Mouse (Mus musculus) inflammation-experienced regulatory T-cells, adult 6 months (primary cell): ENCODE measurements around the gene Acap1. TPM values are rescaled to one million over a fixed set of nuclear protein-coding genes. Genes with fewer than 3 reads are reported as not detected.
"Not testable (repeated sequence)": the region's sequence is repeated elsewhere in the genome, so short reads cannot be mapped to it uniquely, and the experiment has no call there.

Experiments
- ATAC-seq: one replicate; pipeline ENCODE4 v1.8.0; 2017
- polyA plus RNA-seq, 3 experiments: library from polyadenylated mRNA; unstranded; fragments of 100-300 nt; shearing (Covaris generic); gene quantifications; one replicate each; pipeline ENCODE4 v1.2.1; 2017

The Acap1 gene
- 100 to 1,000 TPM; 229 to 289 (median 266) TPM for polyA plus RNA-seq

DNA sequence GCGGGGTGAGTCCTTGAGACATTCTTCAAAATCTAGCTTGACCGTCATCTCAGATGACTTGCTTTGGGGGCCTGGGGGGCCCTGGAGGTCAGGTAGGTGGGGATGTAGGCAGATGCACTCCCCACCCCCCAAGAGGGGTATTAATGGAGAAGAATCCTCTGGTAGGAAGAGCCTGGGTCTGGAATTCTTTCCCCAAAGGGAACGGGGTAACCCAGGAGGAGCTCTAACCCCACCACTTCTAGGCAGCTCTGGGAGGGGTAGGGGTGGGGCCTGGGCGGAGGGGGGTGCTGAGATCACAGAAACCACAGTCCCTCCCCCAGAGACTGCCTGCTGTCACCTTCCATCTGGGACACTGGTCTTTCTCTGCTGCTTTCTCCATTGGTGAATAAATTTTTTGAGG, at the start of gene Acap1:
Gene Acap1, minus strand, starts transcription at position 249 of the 400 bp plus-strand sequence.
- ATAC-seq, result peak; percentile 64

DNA sequence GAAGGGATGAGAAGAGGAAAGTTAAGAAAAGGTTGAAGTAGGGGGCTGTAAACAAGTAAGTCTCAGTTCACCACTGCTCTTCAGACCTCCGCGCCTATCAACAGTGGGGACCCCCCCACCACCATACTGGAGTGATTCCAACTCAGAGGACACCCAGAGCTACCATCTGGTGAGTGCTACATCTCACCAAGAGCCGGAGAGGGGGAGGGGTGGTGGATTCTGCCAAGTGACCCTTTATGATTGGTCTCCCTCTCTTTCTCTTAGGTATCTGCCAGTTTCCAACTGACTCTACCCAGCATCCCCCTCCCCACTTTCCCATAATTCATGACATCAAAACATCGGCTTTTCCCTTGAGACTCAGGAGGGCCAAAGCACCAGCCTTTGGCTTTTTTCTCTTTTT, 45.6 kb upstream of the Acap1 start:
- no peak for ATAC-seq

DNA sequence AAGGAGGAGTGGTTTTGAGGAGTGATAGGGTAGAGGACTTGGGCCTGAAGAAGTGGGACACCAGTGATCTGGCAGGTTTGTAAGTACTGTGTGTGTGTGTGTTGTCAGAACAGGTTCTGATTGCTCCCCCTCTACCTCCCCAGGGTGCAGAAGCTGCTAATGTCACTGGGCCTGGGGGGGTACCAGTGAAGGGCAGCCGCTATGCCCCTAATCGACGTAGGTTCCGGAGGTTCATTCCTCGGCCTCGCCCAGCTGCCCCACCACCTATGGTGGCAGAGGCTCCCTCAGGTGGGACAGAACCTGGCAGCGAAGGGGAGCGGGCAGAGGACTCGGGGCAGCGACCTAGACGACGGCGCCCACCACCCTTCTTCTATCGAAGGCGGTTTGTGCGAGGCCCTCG, 44.4 kb upstream of the Acap1 start:
- no peak for ATAC-seq

DNA sequence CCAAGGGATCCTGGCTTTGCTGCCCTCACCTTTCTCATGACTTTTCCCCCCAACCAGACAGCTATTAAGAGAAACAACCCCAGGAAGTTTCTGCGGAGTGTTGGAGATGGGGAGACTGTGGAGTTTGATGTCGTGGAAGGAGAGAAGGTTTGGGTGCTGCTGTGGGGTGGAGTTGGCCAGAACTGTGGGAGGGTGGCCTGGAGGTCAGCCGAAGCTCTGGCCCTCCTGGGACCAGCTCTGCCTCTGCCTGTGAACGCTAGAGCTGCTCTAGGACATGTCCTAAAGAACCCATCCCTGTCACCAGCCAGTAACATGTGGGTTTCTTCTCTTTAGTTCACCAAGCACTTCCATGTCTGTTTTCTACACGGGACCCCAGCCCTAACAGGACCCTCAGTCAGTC, 43.8 kb upstream of the Acap1 start:
- no peak for ATAC-seq

DNA sequence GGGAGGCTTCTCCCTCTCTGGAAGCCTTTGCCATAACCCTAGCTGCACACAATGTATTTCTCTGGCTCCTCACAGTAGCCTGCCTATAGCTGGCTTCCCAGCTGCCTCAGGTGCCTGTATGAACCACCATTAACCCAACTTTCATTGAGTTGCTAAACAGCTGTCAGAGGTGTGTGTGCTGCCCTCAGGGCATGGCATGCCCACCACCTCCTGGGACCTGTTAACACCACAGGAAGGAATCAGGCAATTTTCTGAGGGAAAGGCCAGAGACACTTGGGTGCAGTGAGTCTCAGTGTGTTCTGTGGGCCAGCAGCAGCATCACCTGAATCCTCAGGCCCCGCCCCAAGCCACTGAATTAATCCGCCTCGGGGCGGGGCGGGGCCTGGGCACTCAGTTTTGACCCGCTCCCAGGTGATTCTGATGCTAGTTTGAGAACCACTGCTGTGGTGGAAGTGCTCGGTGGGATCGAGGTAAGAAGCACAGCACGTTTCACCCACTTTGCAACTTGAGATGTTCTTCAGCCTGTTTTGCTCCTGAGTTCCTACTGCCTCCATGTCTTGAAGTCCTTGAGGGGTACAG, 43.2 kb upstream of the Acap1 start:
- ATAC-seq, result no peak

DNA sequence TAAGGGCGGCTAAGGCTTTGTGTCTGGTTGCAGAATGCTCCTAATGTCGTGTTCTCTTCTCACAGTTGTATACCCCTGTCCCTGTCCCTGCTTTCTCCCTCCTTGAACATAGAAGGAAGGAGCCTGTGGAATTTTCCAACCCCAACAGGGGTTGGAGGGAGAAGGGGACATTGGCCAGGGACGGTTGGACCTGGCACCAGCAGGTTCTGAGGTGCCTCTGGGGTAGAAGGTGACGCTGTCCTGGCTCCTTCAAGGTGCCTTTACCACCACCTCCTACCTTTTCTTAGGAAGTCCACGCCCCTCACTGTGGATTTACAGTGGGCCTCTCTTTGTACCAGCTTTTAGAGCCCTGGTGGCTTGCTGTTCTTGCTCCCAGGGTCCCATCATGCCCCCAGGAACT, 42.5 kb upstream of the Acap1 start:
- ATAC-seq, result no peak

DNA sequence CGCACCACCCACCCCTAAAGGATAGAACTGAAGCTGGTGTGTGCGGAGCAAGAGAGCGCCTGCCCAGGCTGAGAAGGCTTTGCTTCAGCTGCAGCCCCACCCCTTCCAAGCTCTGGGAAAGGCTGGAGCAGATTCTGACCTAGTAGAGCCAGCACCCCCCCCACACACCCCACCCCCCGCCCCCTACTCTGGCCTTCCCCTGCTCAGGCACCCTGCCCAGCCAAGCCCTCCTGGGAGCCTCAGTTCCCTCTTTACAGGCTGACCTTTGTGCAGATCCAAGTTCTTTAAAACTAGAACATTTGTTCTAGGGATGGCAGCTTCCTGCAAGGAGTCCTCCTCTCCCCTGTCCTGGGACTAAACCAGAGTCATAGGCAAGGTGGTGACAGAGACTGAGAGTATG, 42.0 kb upstream of the Acap1 start:
- ATAC-seq, result no peak

DNA sequence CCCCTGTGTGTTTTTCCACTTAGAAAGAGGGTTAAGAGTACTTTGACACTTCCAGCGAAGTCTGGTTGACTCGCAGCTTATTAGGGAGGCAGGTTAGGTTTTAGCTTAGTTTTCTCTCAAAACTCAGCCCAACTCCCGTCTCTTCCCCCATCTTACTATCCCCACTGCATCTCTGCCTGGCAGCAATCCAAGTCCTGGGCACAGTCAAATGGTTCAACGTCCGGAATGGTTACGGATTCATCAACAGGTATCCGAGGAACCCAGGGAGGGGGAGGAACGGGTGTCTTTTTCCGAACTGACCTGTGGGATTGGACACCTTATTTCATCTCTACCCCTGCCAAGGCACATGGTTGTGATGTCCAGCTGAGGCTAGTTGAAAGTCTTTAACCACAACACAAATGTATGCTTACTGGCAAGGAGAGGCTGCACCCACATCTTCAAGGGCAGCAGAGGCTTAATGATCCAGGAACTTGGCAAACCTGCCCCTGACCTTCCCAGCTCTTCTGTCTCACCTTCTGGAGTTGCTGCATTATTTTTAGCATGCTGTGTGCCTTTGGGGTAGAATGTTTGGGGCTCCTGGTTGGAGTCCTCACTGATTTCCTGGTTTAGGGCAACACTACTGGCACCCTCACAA, 41.5 kb upstream of the Acap1 start:
- ATAC-seq, result no peak

DNA sequence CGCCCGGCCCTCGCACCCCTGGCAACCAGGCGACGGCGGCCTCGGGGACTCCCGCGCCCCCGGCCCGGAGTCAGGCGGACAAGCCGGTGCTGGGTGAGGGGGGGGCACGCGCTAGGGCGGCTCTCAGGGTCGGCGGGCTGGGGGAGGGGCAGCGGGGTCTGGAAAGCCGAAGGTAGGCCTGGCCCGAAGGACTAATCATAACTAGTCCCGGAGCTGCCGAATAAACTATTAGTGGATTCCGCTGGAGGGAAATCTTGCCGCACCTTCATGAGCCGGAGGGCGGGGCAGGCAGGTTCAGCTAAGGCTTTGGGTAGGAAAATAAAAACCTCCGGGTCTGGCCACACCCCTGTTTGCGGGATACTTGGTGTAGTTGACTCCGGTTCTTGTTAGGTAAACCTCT, 40.8 kb upstream of the Acap1 start:
- ATAC-seq, result no peak

DNA sequence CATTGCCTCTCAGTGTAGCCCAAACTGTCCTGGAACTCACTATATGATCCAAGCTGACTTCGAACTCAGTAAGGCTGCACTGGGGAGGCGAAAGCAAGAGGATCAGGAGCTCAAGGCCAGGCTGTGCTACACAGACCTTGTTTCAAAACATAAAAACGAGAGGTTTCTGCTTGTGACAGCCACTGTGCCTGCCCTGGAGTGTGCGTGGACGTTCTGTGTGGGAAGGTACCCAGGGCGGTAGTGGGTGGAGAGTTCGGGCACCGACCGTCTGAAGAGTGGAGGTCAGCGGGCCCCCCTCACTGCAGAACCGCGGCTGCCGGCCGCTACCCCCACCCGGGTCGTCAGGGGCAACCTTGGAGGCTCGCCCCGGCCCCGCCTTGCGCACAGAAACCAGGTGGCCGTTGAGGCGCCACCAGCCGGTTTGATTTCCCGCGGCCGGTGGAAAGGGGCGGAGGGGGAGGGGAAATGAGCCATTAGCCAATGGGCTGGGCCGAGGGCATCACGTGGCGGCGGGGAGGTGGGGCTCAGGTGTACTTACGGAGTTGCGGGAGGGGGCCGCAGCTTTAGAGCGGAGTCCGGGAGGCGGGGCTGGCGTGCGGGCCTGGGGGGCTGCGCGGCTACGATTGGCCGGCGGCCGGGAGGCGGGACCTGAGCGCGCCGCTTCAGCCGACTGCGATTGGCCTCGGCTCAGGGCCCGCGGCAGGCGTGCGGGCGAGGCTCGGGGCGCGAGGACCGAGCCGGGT, 40.0 kb upstream of the Acap1 start, which contains the start of gene Ybx2:
Gene Ybx2, plus strand, starts transcription at position 660 of the 743 bp plus-strand sequence.
- peak; percentile 78 for ATAC-seq

DNA sequence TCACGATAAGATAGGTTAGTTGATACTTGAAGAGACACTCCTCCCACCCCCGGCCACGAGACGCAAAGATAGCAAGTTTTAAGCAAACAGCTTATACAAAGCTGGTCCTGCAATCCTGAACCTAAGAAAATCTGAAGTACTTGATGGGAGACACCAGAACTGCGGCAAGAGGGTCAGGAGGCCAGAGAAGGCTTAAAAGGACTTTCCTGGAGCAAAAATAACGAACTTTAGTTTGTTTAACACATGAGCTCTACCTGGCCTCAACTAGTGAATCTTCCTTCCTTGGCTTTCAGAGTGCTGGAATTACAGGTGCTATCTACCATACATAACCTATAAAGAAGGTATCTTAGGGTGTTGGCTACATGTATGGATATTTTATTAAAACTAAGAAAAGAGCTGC, 39.3 kb upstream of the Acap1 start:
- ATAC-seq, result no peak

DNA sequence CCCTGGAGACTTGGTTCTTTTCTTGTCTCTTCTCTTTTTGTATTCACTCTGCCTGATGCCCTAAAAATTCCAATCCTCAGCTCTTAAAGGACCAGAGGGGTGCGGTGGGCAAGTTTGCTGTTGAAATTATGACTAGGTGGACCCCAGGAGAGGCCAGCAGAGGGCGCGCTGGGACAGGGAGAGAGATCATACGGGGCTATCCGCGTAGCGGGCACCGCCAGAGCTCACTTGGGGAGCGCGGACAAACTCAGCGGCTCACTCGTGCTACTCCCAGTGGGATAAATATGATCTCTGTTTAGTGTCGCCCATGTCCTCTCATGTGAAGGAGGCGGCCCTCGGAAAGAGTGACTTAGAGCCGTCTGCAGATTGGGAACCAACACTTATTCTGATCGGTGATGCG, 38.8 kb upstream of the Acap1 start:
- ATAC-seq, result peak; percentile 71

DNA sequence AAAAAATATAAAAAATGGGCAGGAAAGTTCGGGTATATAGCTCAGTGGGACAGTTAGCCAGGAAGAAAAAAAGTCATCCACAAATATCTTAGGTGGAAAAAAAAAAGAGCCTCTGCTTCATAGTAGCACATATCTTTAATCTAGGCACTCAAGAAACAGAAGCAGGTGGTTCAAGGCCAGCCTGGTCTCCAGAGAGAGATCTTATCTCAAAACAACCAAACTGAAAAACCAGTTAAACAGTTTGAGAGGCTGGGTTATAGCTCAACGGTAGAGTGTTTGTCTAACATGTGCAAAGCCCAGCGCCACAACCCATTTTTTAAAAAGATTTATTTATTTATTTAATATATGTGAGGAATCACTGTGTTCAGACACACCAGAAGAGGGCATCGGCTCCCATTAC, 37.7 kb upstream of the Acap1 start:
- ATAC-seq, result no peak

DNA sequence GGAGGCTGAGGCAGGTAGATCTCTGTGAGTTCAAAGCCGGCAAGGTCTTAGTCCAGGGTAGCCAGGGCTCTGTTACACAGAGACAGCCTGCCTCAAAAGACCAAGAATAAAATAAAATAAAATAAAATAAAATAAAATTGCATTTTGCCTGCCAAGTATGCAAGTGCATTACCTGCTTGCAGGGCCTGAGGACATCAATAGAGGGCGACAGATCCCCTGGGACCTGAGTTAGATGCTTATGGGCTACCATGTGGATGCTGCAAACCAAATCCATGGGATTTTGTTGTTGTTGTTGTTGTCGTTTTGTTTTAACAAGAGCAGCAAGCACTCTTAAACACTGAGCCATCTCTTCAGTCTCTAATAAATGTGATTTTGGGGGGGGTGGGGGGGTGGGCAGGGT, 36.9 kb upstream of the Acap1 start:
- ATAC-seq, result no peak

DNA sequence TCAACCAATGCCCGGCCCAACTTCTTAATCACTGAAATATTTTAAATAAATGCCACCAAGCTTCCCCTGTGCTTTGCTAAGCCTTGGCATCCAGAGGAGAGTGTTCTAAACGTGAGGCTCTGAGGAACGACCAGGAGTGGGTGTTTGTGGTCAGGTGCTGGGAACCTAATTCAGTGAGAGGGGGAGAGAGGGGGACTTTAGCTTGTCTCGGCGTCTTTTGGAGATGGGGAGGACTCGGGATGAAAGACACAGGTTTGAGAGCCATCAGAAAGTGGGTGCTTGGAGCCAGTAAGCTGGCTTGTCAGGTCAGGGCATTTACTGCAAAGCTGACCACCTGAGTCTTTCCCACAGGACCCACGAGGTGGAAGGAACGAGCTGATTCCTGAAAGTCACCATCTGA, 36.4 kb upstream of the Acap1 start:
- no peak for ATAC-seq

DNA sequence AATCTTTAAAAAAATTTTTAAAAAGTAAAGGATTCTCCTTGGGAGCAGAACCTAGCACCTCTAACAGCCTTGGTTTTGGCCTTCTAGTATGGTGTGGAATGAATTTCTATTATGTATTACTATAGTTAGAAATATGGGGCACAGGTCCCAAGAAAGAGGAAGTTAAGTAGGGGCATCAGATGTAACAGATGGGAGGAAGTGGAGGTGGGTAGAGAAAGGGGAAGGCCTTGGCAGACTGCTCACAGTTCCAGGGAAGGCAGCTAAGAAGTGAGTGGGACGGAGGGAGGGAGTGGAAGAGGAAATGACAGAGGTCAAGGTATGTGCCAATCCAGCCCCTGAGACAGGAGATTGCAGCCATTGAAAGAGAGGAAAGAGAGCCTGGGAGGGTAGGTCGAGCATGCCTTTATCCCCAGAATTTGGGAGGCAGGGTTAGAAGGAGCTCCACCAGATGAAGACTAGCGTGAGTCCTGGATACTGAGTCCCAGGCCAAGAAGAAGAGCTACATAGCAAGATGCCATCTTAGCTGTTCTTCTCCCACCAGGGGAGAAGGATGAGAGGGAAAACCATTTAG, 35.7 kb upstream of the Acap1 start:
- no peak for ATAC-seq

DNA sequence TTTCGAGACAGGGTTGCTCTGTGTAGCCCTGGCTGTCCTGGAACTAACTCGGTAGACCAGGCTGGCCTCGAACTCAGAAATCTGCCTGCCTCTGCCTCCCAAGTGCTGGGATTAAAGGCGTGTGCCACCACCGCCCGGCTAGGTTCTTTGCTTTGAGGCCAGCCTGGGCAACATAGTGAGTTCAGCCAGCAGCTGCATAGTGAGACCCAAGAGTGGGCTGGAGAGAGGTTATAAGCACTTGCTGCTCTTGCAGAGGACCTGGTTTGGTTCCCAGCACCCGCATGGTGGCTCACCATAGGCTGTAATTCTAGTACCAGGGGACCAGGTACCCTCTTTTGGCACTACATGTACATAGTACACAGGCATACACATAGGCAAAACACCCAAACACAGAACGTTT, 34.8 kb upstream of the Acap1 start:
- ATAC-seq, result not testable (repeated sequence)

DNA sequence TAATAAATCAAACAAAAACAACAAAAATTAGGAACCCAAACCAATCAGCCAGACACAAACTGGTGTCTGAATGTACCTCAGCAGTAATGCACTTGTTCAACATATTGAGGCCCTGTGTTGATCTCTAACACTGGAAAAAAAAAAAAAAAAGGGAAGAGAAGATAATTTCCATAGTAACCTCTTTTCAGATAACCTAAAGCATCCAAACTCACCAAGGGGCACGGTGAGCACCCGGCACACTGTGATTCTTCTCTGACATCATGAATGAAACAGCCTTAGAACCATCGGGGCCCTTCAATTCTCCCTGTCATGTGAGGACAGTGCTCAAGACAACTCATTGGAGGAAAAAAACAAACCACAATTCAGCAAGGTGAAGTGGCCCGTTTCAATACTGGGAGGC, 34.4 kb upstream of the Acap1 start:
- ATAC-seq, result no peak

DNA sequence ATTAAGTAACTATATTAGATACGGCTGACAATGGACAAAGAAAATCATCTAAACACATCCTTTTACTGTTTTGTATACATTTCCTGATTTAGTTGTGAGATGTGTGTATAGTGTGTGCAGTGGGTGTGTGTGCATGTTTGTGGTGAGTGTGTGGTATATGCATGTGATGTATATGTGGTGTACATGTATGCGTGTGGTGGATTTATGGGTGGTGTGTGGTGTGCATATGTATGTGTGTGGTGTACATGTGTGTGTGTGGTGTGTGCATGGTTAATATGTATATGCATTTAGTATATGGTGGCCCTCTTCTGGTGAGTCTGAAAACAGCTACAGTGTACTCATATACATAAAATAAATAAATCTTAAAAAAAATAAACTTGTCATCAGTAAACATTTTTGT, 32.2 kb upstream of the Acap1 start:
- ATAC-seq, result no peak

DNA sequence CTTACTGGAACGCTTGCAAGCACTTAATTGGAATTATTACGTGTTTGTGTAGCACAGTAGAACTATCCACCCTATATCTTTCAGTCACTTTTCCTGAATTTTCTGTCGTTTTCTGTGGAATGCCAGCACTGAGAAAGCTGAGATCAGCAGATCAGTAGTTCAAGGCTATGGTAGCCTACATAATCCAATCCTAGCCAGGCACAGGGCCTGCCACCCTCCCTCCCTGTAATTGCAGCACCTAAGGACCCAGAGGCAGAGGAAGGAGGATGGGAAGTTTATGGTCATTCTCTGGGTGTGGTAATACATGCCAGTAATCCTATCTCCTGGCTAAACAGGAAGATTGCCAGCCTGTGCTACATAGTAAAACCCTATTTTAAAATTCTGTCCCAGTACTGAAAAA, 27.5 kb upstream of the Acap1 start:
- no peak for ATAC-seq

DNA sequence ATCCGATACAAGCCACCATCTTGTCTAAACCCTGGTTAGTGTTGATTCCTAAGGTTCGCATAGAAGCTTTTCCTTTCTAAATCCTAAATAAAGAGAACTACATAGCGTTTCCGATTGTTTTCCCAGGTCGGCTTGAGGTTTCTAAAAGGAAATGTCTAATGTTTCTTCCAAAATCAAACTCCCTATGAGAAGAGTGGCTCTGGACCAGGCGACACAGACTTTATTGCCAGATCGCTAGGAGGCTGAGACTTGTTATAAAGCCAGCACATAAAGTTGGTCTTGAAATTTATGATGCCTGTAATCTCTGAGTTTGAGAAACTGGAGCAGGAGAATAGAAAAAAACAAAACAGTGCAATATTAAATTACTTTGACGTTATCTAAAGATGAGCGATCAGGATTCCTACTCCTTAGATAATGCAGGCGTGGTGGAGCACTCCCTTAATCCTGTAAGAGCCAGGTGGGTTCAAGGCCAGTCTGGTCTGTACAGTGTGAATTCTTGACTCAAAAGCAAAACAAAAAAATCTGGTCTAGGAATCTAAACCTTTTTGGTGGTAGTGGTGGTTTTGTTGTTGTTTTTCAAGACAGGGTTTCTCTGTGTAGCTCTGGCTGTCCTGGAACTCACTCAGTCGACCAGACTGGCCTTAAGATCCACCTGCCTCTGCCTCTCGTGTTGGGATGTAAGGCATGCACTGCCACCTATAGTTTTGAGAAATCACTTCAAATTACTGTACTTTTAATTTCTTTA, 26.8 kb upstream of the Acap1 start:
- ATAC-seq, result no peak

DNA sequence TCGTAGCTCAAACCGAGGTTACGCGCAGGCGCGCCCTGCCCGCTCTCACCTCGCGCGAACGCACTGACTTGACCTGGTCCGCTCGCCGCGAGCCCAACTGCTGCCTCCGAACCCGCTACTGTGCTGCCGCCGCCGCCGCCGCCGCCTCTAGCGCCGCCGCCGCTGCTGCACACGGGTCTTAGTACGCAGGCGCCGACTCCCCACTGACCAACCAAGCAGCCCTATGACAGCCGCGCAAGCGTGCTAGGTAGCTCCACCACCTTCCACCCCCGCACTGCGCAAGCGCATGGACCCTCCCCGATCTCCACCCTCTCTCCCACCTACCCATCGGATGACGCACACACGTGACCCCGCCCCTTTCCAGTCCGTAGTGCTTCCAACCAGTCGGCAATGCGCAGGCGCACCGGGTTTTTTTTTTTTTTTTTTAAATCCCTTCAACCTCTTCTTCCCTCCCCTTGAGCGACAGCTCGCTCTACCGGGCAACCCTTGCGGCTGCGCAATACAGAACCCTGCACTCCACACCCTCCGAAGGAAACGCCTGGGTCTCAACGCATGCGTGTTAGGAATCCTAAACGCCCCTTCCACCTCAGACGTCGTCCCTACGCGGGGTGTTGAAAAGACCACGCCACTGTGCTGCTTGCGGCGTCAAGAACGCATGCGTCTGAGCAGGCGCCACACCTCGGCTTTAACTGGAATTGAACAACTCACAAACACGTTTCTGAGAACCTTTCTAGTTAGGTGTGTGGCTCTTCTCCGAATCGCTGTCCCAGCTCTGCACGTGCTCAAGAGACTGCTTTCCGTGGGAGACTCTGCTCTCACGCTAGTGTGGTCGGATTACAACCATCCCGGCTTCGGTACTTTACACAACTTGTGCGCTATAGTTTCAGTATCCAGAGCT, 26.0 kb upstream of the Acap1 start, which contains the start of gene Eif5a:
Gene Eif5a, minus strand, starts transcription at position 845 of the 898 bp plus-strand sequence.
- peak; percentile 76 for ATAC-seq
